Mouse (Mus musculus) gastrocnemius, adult 8-10 months (tissue): ENCODE measurements around the gene Sytl4. TPM values are rescaled to one million over a fixed set of nuclear protein-coding genes. Genes with fewer than 3 reads are reported as not detected.

ENCODE experiments used
- DNase-seq, 2 experiments: peaks; one replicate each; pipeline ENCODE4 v3.0.0; 2022; ENCODE audit warnings: low spot score in 2 of 2
- total RNA-seq, 4 experiments: library from RNA; stranded (reverse); gene quantifications; 2 replicates each; pipeline ENCODE4 v1.2.4; 2022

Gene Sytl4
- under 1 TPM; 0.29 to 0.96 (median 0.81) TPM for total RNA-seq

- no peak for DNase-seq
Observed at GRCm38 (mm10) chrX:133981231-133982002, at the start of gene Sytl4. TSS of gene Sytl4 (minus strand) at chrX:133981812.

- no peak for DNase-seq
Observed at GRCm38 (mm10) chrX:134020664-134021063, 39.1 kb upstream of the Sytl4 start.

GRCm38 (mm10) chrX:134019005-134019404 lies 37.4 kb upstream of the Sytl4 start:
- DNase-seq, result peak; percentile 7 to 24

- DNase-seq, result no peak
Observed at GRCm38 (mm10) chrX:133995866-133996265, 14.3 kb upstream of the Sytl4 start.

- no peak for DNase-seq
Observed at GRCm38 (mm10) chrX:133964615-133965014, 17.0 kb downstream of the Sytl4 start.

GRCm38 (mm10) chrX:133960617-133961016 lies 21.0 kb downstream of the Sytl4 start:
- DNase-seq, result no peak

- no peak for DNase-seq
Observed at GRCm38 (mm10) chrX:133954661-133955060, 27.0 kb downstream of the Sytl4 start.

GRCm38 (mm10) chrX:133947427-133947826 lies 34.2 kb downstream of the Sytl4 start:
- DNase-seq, result peak in 1 of 2 experiments; percentile 16

- no peak for DNase-seq
Observed at GRCm38 (mm10) chrX:133939561-133939960, 42.1 kb downstream of the Sytl4 start.

GRCm38 (mm10) chrX:133936605-133937225 lies 44.9 kb downstream of the Sytl4 start:
- no peak for DNase-seq

- no peak for DNase-seq
Observed at GRCm38 (mm10) chrX:133931302-133932013, 50.2 kb downstream of the Sytl4 start.

GRCm38 (mm10) chrX:133926760-133927159 lies 54.9 kb downstream of the Sytl4 start:
- no peak for DNase-seq

- no peak for DNase-seq
Observed at GRCm38 (mm10) chrX:133921187-133921586, 60.4 kb downstream of the Sytl4 start.

- no peak for DNase-seq
Observed at GRCm38 (mm10) chrX:133914219-133914618, 67.4 kb downstream of the Sytl4 start.

- DNase-seq, result no peak
Observed at GRCm38 (mm10) chrX:133913006-133913405, 68.6 kb downstream of the Sytl4 start.

GRCm38 (mm10) chrX:133911397-133912103 lies 70.1 kb downstream of the Sytl4 start:
- peak; percentile 2 to 9 for DNase-seq

- no peak for DNase-seq
Observed at GRCm38 (mm10) chrX:133908261-133908660, 73.4 kb downstream of the Sytl4 start, which contains the start of gene Srpx2. TSS of gene Srpx2 (plus strand) at chrX:133908426.

- DNase-seq, result peak; percentile 26 to 56
Observed at GRCm38 (mm10) chrX:133898014-133898542, 83.5 kb downstream of the Sytl4 start, which contains the start of gene Tspan6. TSS of gene Tspan6 (minus strand) at chrX:133898429.

- no peak for DNase-seq
Observed at GRCm38 (mm10) chrX:133888111-133888510, 93.5 kb downstream of the Sytl4 start.

GRCm38 (mm10) chrX:133887308-133887707 lies 94.3 kb downstream of the Sytl4 start:
- no peak for DNase-seq
